Mouse (Mus musculus) cerebellum, adult 9-11 months (tissue): ENCODE measurements at regions not wholly inside any gene's neighbourhood (a gene's known extent, or its start where the extent isn't known, plus 50 kb on each side); places are given as distances from the start of the nearest gene placed in this dataset.
A peak's percentile ranks its signal among the peaks of the same experiment; 100 is the strongest.

ENCODE experiments used
- DNase-seq: peaks from one replicate; pipeline ENCODE4 v3.0.0; 2022

GRCm38 (mm10) chr10:126628057-126628456 is 273.1 kb downstream of the Atp23 start:
- no peak for DNase-seq

GRCm38 (mm10) chr10:126625466-126625865 is 275.7 kb downstream of the Atp23 start:
- DNase-seq, result no peak

GRCm38 (mm10) chr10:126620802-126621201 is 280.4 kb downstream of the Atp23 start:
- DNase-seq, result no peak

GRCm38 (mm10) chr10:126619970-126620369 is 281.2 kb downstream of the Atp23 start:
- no peak for DNase-seq

GRCm38 (mm10) chr10:126612226-126612625 is 288.9 kb downstream of the Atp23 start:
- DNase-seq, result peak; percentile 2

- DNase-seq, result no peak
Measured at GRCm38 (mm10) chr10:126610506-126610905, 290.6 kb downstream of the Atp23 start.

- DNase-seq, result no peak
Measured at GRCm38 (mm10) chr10:126599686-126600085, 301.5 kb downstream of the Atp23 start.

GRCm38 (mm10) chr10:126568155-126568554 is 333.0 kb downstream of the Atp23 start:
- DNase-seq, result no peak

GRCm38 (mm10) chr10:126565326-126565725 is 335.8 kb downstream of the Atp23 start:
- DNase-seq, result no peak

- no peak for DNase-seq
Measured at GRCm38 (mm10) chr10:126555080-126555479, 346.1 kb downstream of the Atp23 start.

- DNase-seq, result no peak
Measured at GRCm38 (mm10) chr10:126531950-126532349, 369.2 kb downstream of the Atp23 start.

- DNase-seq, result no peak
Measured at GRCm38 (mm10) chr10:126531368-126531767, 369.8 kb downstream of the Atp23 start.

- DNase-seq, result no peak
Measured at GRCm38 (mm10) chr10:126528801-126529200, 372.4 kb downstream of the Atp23 start.

- DNase-seq, result no peak
Measured at GRCm38 (mm10) chr10:126526186-126526585, 375.0 kb downstream of the Atp23 start.

- no peak for DNase-seq
Measured at GRCm38 (mm10) chr10:126521836-126522815, 379.0 kb downstream of the Atp23 start.

- DNase-seq, result peak; percentile 90
Measured at GRCm38 (mm10) chr10:126520973-126521372, 380.2 kb downstream of the Atp23 start.

GRCm38 (mm10) chr10:126513185-126513584 is 388.0 kb downstream of the Atp23 start:
- no peak for DNase-seq

- peak; percentile 82 for DNase-seq
Measured at GRCm38 (mm10) chr10:126511511-126511910, 389.6 kb downstream of the Atp23 start.

- DNase-seq, result no peak
Measured at GRCm38 (mm10) chr10:126505988-126506387, 395.2 kb downstream of the Atp23 start.

- no peak for DNase-seq
Measured at GRCm38 (mm10) chr10:126502013-126502688, 399.0 kb downstream of the Atp23 start.

- no peak for DNase-seq
Measured at GRCm38 (mm10) chr10:126498726-126499125, 402.4 kb downstream of the Atp23 start.

- DNase-seq, result no peak
Measured at GRCm38 (mm10) chr10:126493734-126494133, 407.4 kb downstream of the Atp23 start.

- DNase-seq, result no peak
Measured at GRCm38 (mm10) chr10:126492211-126492610, 408.9 kb downstream of the Atp23 start.

GRCm38 (mm10) chr10:126485129-126485528 is 416.0 kb downstream of the Atp23 start:
- DNase-seq, result no peak
